Mouse (Mus musculus): ENCODE measurements at regions not wholly inside any gene's neighbourhood (a gene's known extent, or its start where the extent isn't known, plus 50 kb on each side); places are given as distances from the start of the nearest gene placed in this dataset.

DNA sequence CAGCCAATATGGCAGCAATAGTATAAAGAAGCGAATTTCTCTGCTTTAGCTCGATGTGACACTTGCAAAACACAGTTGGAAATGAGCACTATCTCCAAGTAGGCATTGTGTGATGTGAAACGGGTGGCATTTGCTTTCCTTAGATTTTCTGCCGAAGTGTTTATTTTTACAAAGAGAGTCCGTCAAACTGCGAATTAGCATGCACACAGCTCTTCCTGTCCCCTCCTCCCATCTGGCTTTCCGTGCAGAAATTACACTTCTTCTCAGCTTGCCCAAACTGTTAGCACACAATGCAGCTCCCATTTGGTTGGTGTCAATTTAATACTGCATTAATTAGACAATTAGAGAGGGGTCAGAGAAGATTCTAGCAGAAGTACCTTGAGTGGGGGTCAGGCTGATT lies 316.3 kb downstream of the Fam49a start:
- no peak for TF ChIP-seq CTCF (IDR thresholded peaks at IDR 0.05; ENCODE audit: borderline replicate concordance, extremely low read depth, insufficient read depth, insufficient read length)
- no peak for TF ChIP-seq POLR2A (IDR thresholded peaks at IDR 0.05; ENCODE audit: borderline replicate concordance, extremely low read depth, insufficient read depth, insufficient read length, poor library complexity, severe bottlenecking)

Data from brain, embryonic 14.5 days (tissue).